Mouse (Mus musculus) intestine, postnatal 0 days (tissue): ENCODE data around the gene Mertk. TPM values are rescaled to one million over a fixed set of nuclear protein-coding genes. Genes with fewer than 3 reads are reported as not detected.

Source experiments
- ATAC-seq: fragments of 200-750 bp; cut with Nextera tagmentation; 2 replicates; pipeline ENCODE4 v1.8.0; 2017; ENCODE audit warnings: mild to moderate bottlenecking, moderate TSS enrichment, moderate library complexity
- H3K27ac ChIP-seq: fragments of 300-500 bp; sonication (generic); 2 replicates; pipeline ENCODE4 v1.5.1; 2014; ENCODE audit warnings: mild to moderate bottlenecking, low read depth, low read length, moderate library complexity
- H3K27me3 ChIP-seq: fragments of 300-500 bp; sonication (generic); replicated peaks from 2 replicates; pipeline ENCODE4 v1.6.1; 2014; ENCODE audit warnings: low read length, mixed read lengths; ENCODE audit not compliant: control insufficient read depth, insufficient read depth
- H3K36me3 ChIP-seq: fragments of 300-500 bp; sonication (generic); 2 replicates; pipeline ENCODE4 v1.6.1; 2014; ENCODE audit warnings: mild to moderate bottlenecking, moderate library complexity; ENCODE audit not compliant: control insufficient read depth, insufficient read depth
- H3K4me1 ChIP-seq: fragments of 300-500 bp; sonication (generic); replicated peaks from 2 replicates; pipeline ENCODE4 v1.6.1; 2014; ENCODE audit warnings: antibody characterized with exemption, low read length, mixed read lengths; ENCODE audit not compliant: control insufficient read depth, insufficient read depth
- H3K4me2 ChIP-seq: fragments of 300-500 bp; sonication (generic); replicated peaks from 2 replicates; pipeline ENCODE4 v1.6.1; 2014; ENCODE audit warnings: low read depth, mild to moderate bottlenecking, moderate library complexity
- H3K4me3 ChIP-seq: fragments of 300-500 bp; sonication (generic); 2 replicates; pipeline ENCODE4 v1.5.1; 2014; ENCODE audit warnings: low read depth, low read length
- H3K9ac ChIP-seq: fragments of 300-500 bp; sonication (generic); 2 replicates; pipeline ENCODE4 v1.6.1; 2014; ENCODE audit warnings: mild to moderate bottlenecking, low read depth, low read length
- H3K9me3 ChIP-seq: fragments of 300-500 bp; sonication (generic); 2 replicates; pipeline ENCODE4 v1.6.1; 2016; ENCODE audit warnings: mixed run types; ENCODE audit not compliant: control insufficient read depth
- CTCF ChIP-seq: sonication (generic); IDR thresholded peaks from 2 replicates; pipeline ENCODE4 v1.5.1; 2016; ENCODE audit warnings: low read depth, mild to moderate bottlenecking, control low read depth, antibody characterized with exemption, moderate library complexity
- WGBS: fragments of 180-500 bp; shearing (Covaris S2); extraction: QIAGEN DNeasy Blood & Tissue Kit; methylation state at CpG from one replicate; pipeline ENCODE4 v1.1.7; 2014; 5-methylcytosine and 5-hydroxymethylcytosine counted together
- polyA plus RNA-seq: library from polyadenylated mRNA; unstranded; fragments of >200 nt; fragmentation: Nextera tagmentation; extraction: Ambion mirVana; gene quantifications from 2 replicates; pipeline ENCODE4 v1.2.1, GENCODE M21; 2015

The Mertk gene
- polyA plus RNA-seq, 1 experiment from 2014 or later = 16.2 TPM

DNA sequence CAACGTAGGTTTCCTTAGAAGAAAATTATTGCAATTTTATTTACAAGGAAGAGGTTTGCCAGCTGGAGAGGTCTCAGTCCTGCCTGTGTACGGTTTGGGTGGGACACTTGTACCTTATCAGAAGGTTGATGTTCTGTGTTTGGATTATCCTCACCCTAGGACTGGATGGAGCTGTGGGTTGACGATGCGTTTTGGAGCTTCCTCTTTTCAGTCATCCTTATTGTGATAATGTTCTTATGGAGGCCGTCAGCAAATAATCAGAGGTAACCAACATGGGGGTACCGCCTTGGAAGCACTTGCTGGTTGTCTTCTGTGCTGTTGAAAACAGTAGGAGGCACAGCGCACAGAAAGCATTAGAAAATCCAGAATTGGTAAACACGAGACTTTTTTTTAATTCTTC is 143.7 kb downstream of the Mertk start:
- no peaks in the 10 kb centered on the region for H3K27me3 ChIP-seq
- H3K9ac ChIP-seq = no peak overlapping the region
- peaks cover 63% of the 10 kb centered on the region for H3K36me3 ChIP-seq
- no peaks in the 10 kb centered on the region for H3K4me1 ChIP-seq
- 85% methylated on average over 8 of the region's 8 CpGs for WGBS
- no peak for ATAC-seq
- no peak overlapping the region for H3K27ac ChIP-seq
- H3K4me3 ChIP-seq = no peak overlapping the region
- H3K4me2 ChIP-seq = no peak overlapping the region
- no peak for TF ChIP-seq CTCF
- H3K9me3 ChIP-seq = no peaks in the 10 kb centered on the region

DNA sequence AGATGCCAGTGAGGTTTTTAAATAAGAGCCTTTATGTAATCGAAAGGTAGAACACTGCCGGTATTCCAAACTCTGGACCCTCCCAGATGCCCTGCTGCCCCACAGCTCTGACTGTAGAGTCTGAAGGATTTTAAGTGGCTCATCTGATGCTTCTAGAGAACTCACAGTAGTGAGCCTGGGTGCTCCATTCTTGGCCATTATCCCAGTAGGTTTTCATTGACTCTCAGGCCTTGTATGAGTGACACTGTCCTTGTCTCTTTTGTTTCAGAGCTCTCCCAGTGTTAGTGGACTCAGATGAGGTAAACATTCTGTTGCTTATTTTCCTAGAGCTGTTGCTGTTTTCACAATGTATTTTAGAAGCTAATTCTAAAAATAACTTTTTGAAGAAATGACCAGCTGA is 151.3 kb downstream of the Mertk start:
- H3K9ac ChIP-seq = no peak overlapping the region
- no peak overlapping the region for H3K4me3 ChIP-seq
- H3K27me3 ChIP-seq = no peaks in the 10 kb centered on the region
- ATAC-seq = no peak
- no peaks in the 10 kb centered on the region for H3K9me3 ChIP-seq
- H3K4me2 ChIP-seq = no peak overlapping the region
- peaks cover 70% of the 10 kb centered on the region for H3K36me3 ChIP-seq
- whole genome bisulfite sequencing = 82% methylated on average over 2 of the region's 2 CpGs
- no peak for TF ChIP-seq CTCF
- H3K27ac ChIP-seq = no peak overlapping the region
- no peaks in the 10 kb centered on the region for H3K4me1 ChIP-seq

Other genes starting within 250 kb of the Mertk start
- not detected in 2 replicates for gene Spdye4c, start 107.7 kb upstream of the Mertk start, polyA plus RNA-seq
- gene Anapc1, start 11.6 kb upstream of the Mertk start, polyA plus RNA-seq = 14.0 and 15.6 TPM in 2 replicates
- gene Tmem87b, start 119.2 kb downstream of the Mertk start, polyA plus RNA-seq = 108 and 112 TPM in 2 replicates
- gene Fbln7, start 164.0 kb downstream of the Mertk start, polyA plus RNA-seq = 3.6 and 4.0 TPM in 2 replicates
- 4.6 and 4.8 TPM in 2 replicates for gene Zc3h8, start 245.1 kb downstream of the Mertk start, polyA plus RNA-seq